Mouse (Mus musculus) small intestine, adult 2 months (tissue): ENCODE results near the gene Tmem165. TPM values are rescaled to one million over a fixed set of nuclear protein-coding genes. Genes with fewer than 3 reads are reported as not detected.
A peak's percentile ranks its signal among the peaks of the same experiment; 100 is the strongest.

Experiments used
- H3K27ac ChIP-seq: fragments of 200-500 bp; 2 replicates; pipeline ENCODE4 v1.5.1; 2012; ENCODE audit warnings: low read depth, low read length, control low read depth, inconsistent platforms; ENCODE audit not compliant: insufficient read depth
- H3K27me3 ChIP-seq: fragments of 200-500 bp; 2 replicates; pipeline ENCODE4 v1.6.1; 2012; ENCODE audit warnings: mild to moderate bottlenecking, moderate library complexity, low read length, inconsistent platforms; ENCODE audit not compliant: control insufficient read depth, insufficient read depth
- H3K36me3 ChIP-seq: fragments of 200-500 bp; 2 replicates; pipeline ENCODE4 v1.6.1; 2012; ENCODE audit warnings: mild to moderate bottlenecking, low read length, control low read depth, inconsistent platforms; ENCODE audit not compliant: control insufficient read depth, insufficient read depth
- H3K4me1 ChIP-seq: fragments of 200-500 bp; 2 replicates; pipeline ENCODE4 v1.6.1; 2012; ENCODE audit warnings: low read length, inconsistent platforms, mixed read lengths; ENCODE audit not compliant: control insufficient read depth, insufficient read depth, insufficient read length
- H3K4me3 ChIP-seq: fragments of 200-500 bp; 2 replicates; pipeline ENCODE4 v1.5.1; 2012; ENCODE audit warnings: low read depth, mild to moderate bottlenecking, control low read depth, inconsistent platforms, low read length, moderate library complexity
- CTCF ChIP-seq: fragments of 200-500 bp; IDR thresholded peaks from 2 replicates; pipeline ENCODE4 v1.5.1; 2012; ENCODE audit warnings: low read depth, mild to moderate bottlenecking, control low read depth, inconsistent platforms, low read length, moderate library complexity, mixed read lengths; ENCODE audit not compliant: insufficient replicate concordance, insufficient read length; ENCODE audit errors: extremely low read depth
- POLR2A ChIP-seq: fragments of 200-500 bp; IDR thresholded peaks from 2 replicates; pipeline ENCODE4 v1.6.1; 2012; ENCODE audit warnings: low read depth, mild to moderate bottlenecking, control low read depth, inconsistent platforms, low read length, moderate library complexity
- WGBS: fragments of 180-500 bp; shearing (Covaris S2); methylation state at CpG from one replicate; pipeline ENCODE4 v1.1.7; 2018; 5-methylcytosine and 5-hydroxymethylcytosine counted together
- polyA plus RNA-seq: library from polyadenylated mRNA; depleted of rRNA; stranded (reverse); fragments of >200 nt; gene quantifications from 2 replicates; pipeline ENCODE4 v1.2.3, GENCODE M21; 2012

Tmem165 gene
- polyA plus RNA-seq, 1 experiment: 85.6 TPM

GRCm38 (mm10) chr5:76154434-76155165 is 29.1 kb upstream of the Tmem165 start:
- peaks cover 10% of the 10 kb centered on the region for H3K36me3 ChIP-seq

GRCm38 (mm10) chr5:76159555-76159954 is 24.1 kb upstream of the Tmem165 start:
- Histone ChIP-seq H3K27me3 (no peaks in the 10 kb centered on the region), H3K27ac (no peak overlapping the region), H3K4me3 (no peak overlapping the region), H3K36me3 (peaks cover 2% of the 10 kb centered on the region; the same call in 1 of the 2 replicates), H3K4me1 (peaks cover under 1% of the 10 kb centered on the region; the same call in 1 of the 2 replicates)
- WGBS: 22% methylated on average over 6 of the region's 6 CpGs
- TF ChIP-seq CTCF: peak; percentile 25; the same call in 1 of the 2 replicates
- no peak for TF ChIP-seq POLR2A

More at GRCm38 (mm10) chr5:76154434-76155165, 29.1 kb upstream of the Tmem165 start:
- Histone ChIP-seq H3K4me1 (peaks cover 3% of the 10 kb centered on the region; the same call in 1 of the 2 replicates), H3K27me3 (no peaks in the 10 kb centered on the region), H3K4me3 (no peak overlapping the region), H3K27ac (no peak overlapping the region)
- WGBS: 48% methylated on average over 21 of the region's 21 CpGs
- TF ChIP-seq CTCF (no peak), POLR2A (no peak)

- 50% methylated on average over 3 of the region's 3 CpGs for WGBS
- Histone ChIP-seq H3K4me3 (no peak overlapping the region), H3K27ac (no peak overlapping the region), H3K4me1 (no peaks in the 10 kb centered on the region), H3K36me3 (peaks cover 2% of the 10 kb centered on the region; the same call in 1 of the 2 replicates), H3K27me3 (no peaks in the 10 kb centered on the region)
- no peak for TF ChIP-seq CTCF
- no peak for TF ChIP-seq POLR2A
Measured at GRCm38 (mm10) chr5:76160086-76160485, 23.6 kb upstream of the Tmem165 start.

GRCm38 (mm10) chr5:76161491-76161890 is 22.2 kb upstream of the Tmem165 start:
- no peaks in the 10 kb centered on the region for H3K4me1 ChIP-seq
- H3K36me3 ChIP-seq: no peaks in the 10 kb centered on the region
- 87% methylated on average over 6 of the region's 6 CpGs for WGBS
- no peak overlapping the region for H3K27ac ChIP-seq
- no peak overlapping the region for H3K4me3 ChIP-seq
- TF ChIP-seq CTCF (no peak), POLR2A (no peak)
- H3K27me3 ChIP-seq: no peaks in the 10 kb centered on the region

GRCm38 (mm10) chr5:76162926-76163325 is 20.8 kb upstream of the Tmem165 start:
- 90% methylated on average over 5 of the region's 5 CpGs for WGBS
- TF ChIP-seq POLR2A (no peak), CTCF (no peak)
- H3K4me3 ChIP-seq: no peak overlapping the region
- no peaks in the 10 kb centered on the region for H3K4me1 ChIP-seq
- H3K36me3 ChIP-seq: no peaks in the 10 kb centered on the region
- H3K27ac ChIP-seq: no peak overlapping the region
- no peaks in the 10 kb centered on the region for H3K27me3 ChIP-seq

- Histone ChIP-seq H3K4me1 (no peaks in the 10 kb centered on the region), H3K27me3 (no peaks in the 10 kb centered on the region), H3K4me3 (no peak overlapping the region), H3K36me3 (no peaks in the 10 kb centered on the region), H3K27ac (no peak overlapping the region)
- TF ChIP-seq POLR2A: no peak
- no peak for TF ChIP-seq CTCF
- WGBS: 65% methylated on average over 4 of the region's 4 CpGs
Measured at GRCm38 (mm10) chr5:76163828-76164390, 19.8 kb upstream of the Tmem165 start.

- no peak for TF ChIP-seq CTCF
- Histone ChIP-seq H3K36me3 (no peaks in the 10 kb centered on the region), H3K4me1 (no peaks in the 10 kb centered on the region), H3K27me3 (no peaks in the 10 kb centered on the region), H3K27ac (no peak overlapping the region), H3K4me3 (no peak overlapping the region)
- WGBS: 82% methylated on average over 7 of the region's 7 CpGs
Measured at GRCm38 (mm10) chr5:76164827-76165226, 18.9 kb upstream of the Tmem165 start.
